Mouse (Mus musculus): ENCODE data around the gene Hcar1.

DNA sequence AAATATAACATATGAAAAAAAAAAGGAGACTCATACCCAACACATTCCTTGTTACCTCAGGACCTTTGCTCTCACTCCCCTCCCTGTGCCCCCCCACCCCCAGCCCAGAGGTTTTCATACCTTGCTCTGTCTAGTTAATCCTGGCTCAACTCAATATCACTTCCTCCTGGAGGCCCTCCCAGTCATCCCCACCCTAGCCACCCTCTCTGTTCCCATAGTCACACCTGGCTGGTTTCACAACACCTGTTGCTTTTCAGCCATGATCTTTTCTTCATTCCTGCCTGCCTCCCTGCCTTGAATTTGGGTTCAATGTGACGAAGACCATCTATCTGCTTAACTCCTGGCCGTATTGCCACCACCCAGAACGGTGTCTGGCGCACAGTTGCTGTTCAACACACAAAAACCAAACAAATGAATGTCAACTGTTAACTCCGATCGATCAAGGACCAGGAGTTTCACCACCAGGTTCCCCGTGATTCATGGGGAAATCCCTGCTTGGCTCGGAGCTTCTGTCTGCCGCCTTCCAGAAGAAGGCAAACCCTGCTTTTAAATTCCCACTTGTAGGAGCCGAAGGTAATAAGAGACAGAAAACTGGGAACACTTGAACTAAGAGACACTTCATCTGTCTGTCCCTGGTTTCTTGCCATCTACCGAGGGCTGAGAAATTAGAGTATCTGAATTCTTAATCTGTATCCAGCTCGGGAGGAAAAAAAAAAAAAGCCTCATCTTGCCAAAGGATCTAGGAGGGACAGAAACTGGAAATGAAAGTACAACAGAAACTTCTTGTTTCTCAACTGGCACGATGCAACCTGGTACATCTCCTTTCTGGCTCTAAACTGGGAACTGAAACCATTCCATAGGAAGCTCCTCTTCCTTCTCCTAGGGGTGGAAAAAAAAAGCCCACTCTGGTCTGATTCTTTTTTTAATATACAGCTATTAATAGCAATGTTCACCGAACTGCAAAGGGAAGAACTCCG lies 17.2 kb downstream of the Hcar1 start:
- TF ChIP-seq CHD2 (IDR thresholded peaks at IDR 0.05; ENCODE audit: low read depth, low read length) (no peak), ZC3H11A (IDR thresholded peaks at IDR 0.05; ENCODE audit: borderline replicate concordance, low read depth, low read length) (no peak), ZNF384 (IDR thresholded peaks at IDR 0.05; ENCODE audit: low read depth, low read length) (no peak)
